Mouse (Mus musculus) spleen, postnatal 36 days (tissue): ENCODE data around the gene Fam149b.

Source experiments
- DNase-seq, 2 experiments: peaks; one replicate each; pipeline ENCODE4 v3.0.0; 2022; ENCODE audit warnings: low spot score in 2 of 2, mixed read lengths in 1 of 2

Gene Fam149b

GRCm38 (mm10) chr14:20389446-20390079, 41.6 kb downstream of the Fam149b start:
- DNase-seq: no peak

DNA sequence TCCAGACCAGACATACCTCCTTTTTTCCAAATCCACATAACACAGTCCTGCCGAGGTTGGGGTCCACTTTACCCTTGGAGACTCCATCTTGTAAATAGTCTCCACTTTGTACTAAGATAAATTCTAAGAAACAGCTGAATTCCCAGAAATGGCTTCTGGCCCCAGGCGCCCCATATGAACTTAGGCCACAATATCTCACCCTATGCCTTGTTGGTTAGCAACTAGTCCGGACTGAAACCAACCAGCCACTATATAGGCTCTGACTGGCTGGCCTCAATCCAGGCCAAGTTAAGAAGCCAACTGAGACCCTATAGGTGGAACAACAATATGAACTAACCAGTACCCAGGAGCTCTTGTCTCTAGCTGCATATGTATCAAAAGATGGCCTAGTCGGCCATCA, 44.4 kb downstream of the Fam149b start:
- no peak for DNase-seq

DNA sequence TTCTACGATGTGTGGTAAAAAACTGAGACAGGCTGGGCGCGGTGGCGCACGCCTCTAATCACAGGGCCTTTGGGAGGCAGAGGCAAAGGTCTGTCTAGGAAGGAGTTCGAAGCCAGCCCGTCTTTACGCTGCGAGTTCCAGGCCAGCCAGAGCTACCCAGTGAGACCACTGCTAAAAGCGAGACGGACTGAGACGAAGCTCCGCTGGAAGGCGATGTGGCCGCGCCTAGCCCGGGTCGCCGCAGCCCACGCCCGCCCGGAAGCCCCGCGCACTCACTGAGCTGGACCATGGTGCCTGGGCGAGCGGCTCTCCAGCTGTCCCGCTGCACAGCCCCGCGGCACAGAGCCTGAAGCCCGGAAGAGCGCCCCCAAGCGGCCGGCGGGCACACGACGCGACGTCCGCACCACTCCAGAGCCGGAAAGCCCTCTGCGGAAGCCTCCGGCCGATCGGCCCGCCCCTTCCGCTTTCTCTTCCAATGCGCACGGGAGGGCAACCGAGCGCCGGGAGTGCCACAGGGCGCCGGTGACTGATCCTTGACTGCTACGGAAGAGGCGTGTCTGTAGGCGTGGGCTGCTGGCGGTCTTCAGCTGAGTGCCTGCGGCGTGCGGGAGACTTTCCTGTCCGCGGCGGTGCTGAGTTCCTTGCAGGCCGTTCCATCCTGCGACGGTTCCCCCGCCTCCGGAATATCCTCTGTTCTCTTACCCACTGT, 45.4 kb downstream of the Fam149b start, which contains the start of gene Mrps16:
Gene Mrps16 (minus strand): TSS at position 430 of the 709 bp plus-strand sequence.
- peak; percentile 97 to 98 for DNase-seq

- DNase-seq: no peak
Observed at GRCm38 (mm10) chr14:20397220-20397619, 49.3 kb downstream of the Fam149b start.

- peak; percentile 29 to 34 for DNase-seq
Observed at GRCm38 (mm10) chr14:20398864-20399263, 50.9 kb downstream of the Fam149b start.

- DNase-seq: peak in 1 of 2 experiments; percentile 32
Observed at GRCm38 (mm10) chr14:20400071-20400470, 52.1 kb downstream of the Fam149b start.

DNA sequence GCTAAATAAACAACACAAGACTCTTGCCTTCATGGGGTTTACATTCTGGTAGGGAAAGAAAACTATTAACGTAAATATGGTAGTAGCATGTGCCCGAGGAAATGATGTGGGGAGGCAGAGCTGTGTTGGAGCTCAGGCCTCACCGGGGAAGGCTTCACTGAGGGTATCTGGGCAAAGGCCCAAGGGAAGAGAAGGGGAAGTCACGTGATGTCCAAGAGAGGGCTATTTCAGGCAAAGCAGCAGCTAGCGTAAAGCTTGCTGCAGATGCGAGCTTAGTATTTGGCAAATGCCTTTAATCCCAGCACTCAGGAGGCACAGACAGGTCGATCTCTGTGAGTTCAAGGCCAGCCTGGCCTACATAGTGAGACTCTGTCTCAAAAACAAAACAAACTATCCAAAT, 74.3 kb downstream of the Fam149b start:
- DNase-seq: peak; percentile 15 to 27

DNA sequence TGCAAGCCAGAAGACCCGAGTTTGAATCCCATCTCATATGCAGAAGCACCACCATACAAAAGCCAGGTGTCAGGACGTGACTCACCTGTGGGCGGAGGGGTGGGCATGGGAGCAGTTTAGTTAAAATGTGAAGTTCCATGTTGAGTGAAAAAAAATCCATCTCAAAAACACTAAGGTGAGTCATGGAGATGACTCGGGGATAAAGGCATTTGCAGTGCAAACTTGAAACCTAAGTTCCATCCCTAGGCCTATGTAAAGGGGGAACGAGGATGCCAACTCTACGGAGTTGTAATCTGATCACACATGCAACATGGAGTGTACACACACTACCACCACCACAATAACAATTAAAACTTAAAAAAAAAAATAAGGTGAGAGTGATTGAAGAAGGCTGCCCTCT, 75.1 kb downstream of the Fam149b start:
- no peak for DNase-seq

DNA sequence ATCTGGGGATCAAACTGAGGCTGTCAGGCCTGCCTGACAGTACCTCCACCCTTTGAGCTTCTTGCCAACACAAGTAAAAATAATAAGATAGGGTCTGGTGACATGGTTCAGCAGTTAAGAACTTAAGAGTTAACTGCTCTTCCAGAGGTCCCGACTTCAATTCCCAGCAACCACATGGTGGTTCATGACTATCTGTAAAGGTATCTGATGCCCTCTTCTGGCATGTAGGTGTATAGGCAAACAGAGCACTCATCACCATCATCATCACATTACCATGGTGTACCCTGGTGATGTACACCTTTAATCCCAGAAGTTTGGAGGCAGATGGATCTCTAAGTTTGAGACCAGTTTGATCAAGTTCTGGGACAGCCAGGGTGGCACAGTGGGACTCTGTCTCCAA, 80.6 kb downstream of the Fam149b start:
- no peak for DNase-seq

DNA sequence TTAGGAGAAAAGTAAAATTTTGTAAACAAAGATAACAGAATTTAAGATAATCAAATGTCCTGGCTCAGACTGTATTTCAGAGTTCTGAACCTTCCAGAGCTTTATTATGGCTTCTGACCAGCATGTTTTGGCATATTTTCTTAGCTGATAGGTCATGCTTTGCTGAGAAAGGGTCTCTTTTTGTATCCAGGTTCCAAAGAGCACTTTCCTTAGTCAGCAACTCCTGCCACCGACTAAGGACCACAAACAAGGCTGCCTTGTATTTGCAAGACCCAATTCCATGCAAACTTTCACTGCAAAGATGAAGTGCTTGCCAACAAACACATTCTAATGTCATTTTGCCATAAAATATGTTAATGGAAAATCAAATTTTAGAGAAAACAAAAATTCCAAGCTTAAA, 81.9 kb downstream of the Fam149b start:
- no peak for DNase-seq

- no peak for DNase-seq
Observed at GRCm38 (mm10) chr14:20431726-20432125, 83.8 kb downstream of the Fam149b start.

DNA sequence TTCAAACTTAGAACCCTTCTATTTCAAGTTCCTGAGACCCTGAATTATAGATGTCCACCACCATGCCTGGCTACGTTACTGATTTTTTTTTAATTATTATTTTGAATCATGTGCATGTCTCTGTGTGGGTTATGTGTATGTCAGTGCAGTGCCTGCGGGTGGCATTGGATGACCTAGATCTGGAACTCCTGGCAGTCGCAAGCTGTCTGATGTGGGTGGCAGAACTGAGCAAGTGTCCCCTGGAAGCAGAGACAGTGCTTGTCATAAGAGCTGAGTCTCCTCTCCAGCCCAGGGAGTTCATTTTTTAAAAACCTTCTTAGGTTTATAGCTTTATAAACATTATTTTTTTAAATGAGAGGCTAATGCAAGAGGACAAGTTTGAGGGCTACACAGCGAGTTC, 84.5 kb downstream of the Fam149b start:
- DNase-seq: no peak
